Mouse (Mus musculus): ENCODE measurements around the gene Gldc. TPM values are rescaled to one million over a fixed set of nuclear protein-coding genes. Genes with fewer than 3 reads are reported as not detected.

The Gldc gene
- polyA plus RNA-seq, 1 experiment = not detected

DNA sequence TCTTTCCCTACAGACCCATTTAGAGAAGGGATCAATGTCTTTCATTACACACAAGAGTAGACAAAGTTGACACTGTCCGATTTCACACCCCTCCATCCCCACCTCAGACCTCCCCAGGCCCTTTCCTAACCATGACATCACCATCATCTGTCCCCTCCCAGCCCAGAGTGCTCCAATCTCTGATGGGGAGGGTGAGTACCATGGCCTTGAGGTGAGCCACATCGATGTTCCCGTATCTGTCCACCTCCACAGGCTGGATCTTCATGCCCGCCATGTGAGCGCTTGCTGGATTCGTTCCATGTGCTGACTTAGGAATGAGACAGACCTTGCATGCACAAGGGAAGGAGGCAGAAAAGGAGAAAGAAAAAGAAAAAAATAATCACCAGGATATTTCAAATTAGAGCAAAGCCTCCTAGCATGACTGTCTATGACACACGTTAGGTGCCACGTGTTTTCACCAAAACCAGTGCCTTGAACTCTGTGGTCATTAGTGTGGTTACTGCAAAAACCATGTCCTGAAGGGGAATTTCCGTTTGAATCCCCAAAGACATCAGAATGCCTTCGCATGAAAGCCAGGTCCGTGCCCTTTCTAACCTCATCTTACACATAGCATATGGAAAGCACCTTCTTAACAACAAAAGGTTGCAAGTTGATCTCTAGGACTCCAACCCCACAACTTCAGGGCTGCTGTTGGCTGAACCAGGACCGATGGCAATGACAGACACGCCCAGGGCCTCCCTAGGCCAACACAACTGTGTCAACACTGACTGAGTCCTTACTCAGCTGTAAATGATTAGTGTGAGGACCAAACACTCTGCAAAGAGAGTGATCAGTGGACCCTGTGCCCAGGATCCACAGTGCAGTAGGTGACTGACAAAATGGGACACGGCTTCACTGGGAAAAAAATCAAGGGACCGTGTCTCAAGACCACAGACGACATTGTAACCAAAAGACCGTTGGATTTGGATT is 56.6 kb downstream of the Gldc start:
- no peak for TF ChIP-seq CTCF (IDR thresholded peaks at IDR 0.05; ENCODE audit: extremely low read depth, insufficient read depth, insufficient read length, insufficient replicate concordance)
- TF ChIP-seq POLR2A (IDR thresholded peaks at IDR 0.05; ENCODE audit: low read depth, low read length) = no peak

GRCm38 (mm10) chr19:30117775-30118174 is 57.5 kb downstream of the Gldc start:
- DNase-seq (ENCODE audit: low read depth in 1 of 2, low spot score in 2 of 2) = no peak
- no peak for TF ChIP-seq CTCF (IDR thresholded peaks at IDR 0.05; ENCODE audit: extremely low read depth, insufficient read depth, insufficient read length, insufficient replicate concordance)
- WGBS = 79% methylated on average over 9 of the region's 9 CpGs
- Histone ChIP-seq H3K36me3 (ENCODE audit: control insufficient read depth, insufficient read depth, low read length) (no peaks in the 10 kb centered on the region), H3K4me1 (ENCODE audit: control insufficient read depth, insufficient read depth, insufficient read length) (no peaks in the 10 kb centered on the region), H3K27ac (ENCODE audit: insufficient read depth, low read length) (no peak overlapping the region), H3K27me3 (ENCODE audit: control insufficient read depth, insufficient read depth, low read length) (no peaks in the 10 kb centered on the region), H3K4me3 (ENCODE audit: extremely low read depth, insufficient read depth, insufficient read length) (no peak overlapping the region)

More for the DNA sequence above, 56.6 kb downstream of the Gldc start:
- DNase-seq (ENCODE audit: low read depth in 1 of 2, low spot score in 2 of 2) = no peak
- Histone ChIP-seq H3K4me1 (ENCODE audit: control insufficient read depth, insufficient read depth, insufficient read length) (no peaks in the 10 kb centered on the region), H3K36me3 (ENCODE audit: control insufficient read depth, insufficient read depth, low read length) (no peaks in the 10 kb centered on the region), H3K27me3 (ENCODE audit: control insufficient read depth, insufficient read depth, low read length) (no peaks in the 10 kb centered on the region), H3K4me3 (ENCODE audit: extremely low read depth, insufficient read depth, insufficient read length) (no peak overlapping the region), H3K27ac (ENCODE audit: insufficient read depth, low read length) (no peak overlapping the region)
- WGBS = 83% methylated on average over 17 of the region's 17 CpGs

GRCm38 (mm10) chr19:30117241-30117640 is 58.0 kb downstream of the Gldc start:
- TF ChIP-seq CTCF (IDR thresholded peaks at IDR 0.05; ENCODE audit: extremely low read depth, insufficient read depth, insufficient read length, insufficient replicate concordance) = no peak
- no peak for TF ChIP-seq POLR2A (IDR thresholded peaks at IDR 0.05; ENCODE audit: low read depth, low read length)
- no peak for DNase-seq (ENCODE audit: low read depth in 1 of 2, low spot score in 2 of 2)
- no peak overlapping the region for H3K27ac ChIP-seq (ENCODE audit: insufficient read depth, low read length)
- no peak overlapping the region for H3K4me3 ChIP-seq (ENCODE audit: extremely low read depth, insufficient read depth, insufficient read length)
- no peaks in the 10 kb centered on the region for H3K36me3 ChIP-seq (ENCODE audit: control insufficient read depth, insufficient read depth, low read length)
- 87% methylated on average over 4 of the region's 4 CpGs for WGBS
- H3K4me1 ChIP-seq (ENCODE audit: control insufficient read depth, insufficient read depth, insufficient read length) = no peaks in the 10 kb centered on the region
- no peaks in the 10 kb centered on the region for H3K27me3 ChIP-seq (ENCODE audit: control insufficient read depth, insufficient read depth, low read length)

GRCm38 (mm10) chr19:30115606-30116005 is 59.6 kb downstream of the Gldc start:
- 95% methylated on average over 5 of the region's 5 CpGs for WGBS
- TF ChIP-seq CTCF (IDR thresholded peaks at IDR 0.05; ENCODE audit: extremely low read depth, insufficient read depth, insufficient read length, insufficient replicate concordance) = no peak
- no peak for TF ChIP-seq POLR2A (IDR thresholded peaks at IDR 0.05; ENCODE audit: low read depth, low read length)

GRCm38 (mm10) chr19:30114919-30115441 is 60.2 kb downstream of the Gldc start:
- no peak for TF ChIP-seq POLR2A (IDR thresholded peaks at IDR 0.05; ENCODE audit: low read depth, low read length)
- TF ChIP-seq CTCF (IDR thresholded peaks at IDR 0.05; ENCODE audit: extremely low read depth, insufficient read depth, insufficient read length, insufficient replicate concordance) = no peak
- Histone ChIP-seq H3K27me3 (ENCODE audit: control insufficient read depth, insufficient read depth, low read length) (no peaks in the 10 kb centered on the region), H3K27ac (ENCODE audit: insufficient read depth, low read length) (no peak overlapping the region), H3K36me3 (ENCODE audit: control insufficient read depth, insufficient read depth, low read length) (no peaks in the 10 kb centered on the region), H3K4me1 (ENCODE audit: control insufficient read depth, insufficient read depth, insufficient read length) (no peaks in the 10 kb centered on the region), H3K4me3 (ENCODE audit: extremely low read depth, insufficient read depth, insufficient read length) (no peak overlapping the region)
- no peak for DNase-seq (ENCODE audit: low read depth in 1 of 2, low spot score in 2 of 2)
- WGBS = 77% methylated on average over 14 of the region's 14 CpGs

More at GRCm38 (mm10) chr19:30115606-30116005, 59.6 kb downstream of the Gldc start:
- Histone ChIP-seq H3K27ac (ENCODE audit: insufficient read depth, low read length) (no peak overlapping the region), H3K4me3 (ENCODE audit: extremely low read depth, insufficient read depth, insufficient read length) (no peak overlapping the region), H3K4me1 (ENCODE audit: control insufficient read depth, insufficient read depth, insufficient read length) (no peaks in the 10 kb centered on the region), H3K27me3 (ENCODE audit: control insufficient read depth, insufficient read depth, low read length) (no peaks in the 10 kb centered on the region), H3K36me3 (ENCODE audit: control insufficient read depth, insufficient read depth, low read length) (no peaks in the 10 kb centered on the region)
- no peak for DNase-seq (ENCODE audit: low read depth in 1 of 2, low spot score in 2 of 2)

GRCm38 (mm10) chr19:30112961-30113688 is 62.1 kb downstream of the Gldc start:
- H3K4me3 ChIP-seq (ENCODE audit: extremely low read depth, insufficient read depth, insufficient read length) = no peak overlapping the region
- WGBS = 83% methylated on average over 16 of the region's 16 CpGs
- no peak overlapping the region for H3K27ac ChIP-seq (ENCODE audit: insufficient read depth, low read length)
- no peaks in the 10 kb centered on the region for H3K4me1 ChIP-seq (ENCODE audit: control insufficient read depth, insufficient read depth, insufficient read length)
- no peak for TF ChIP-seq CTCF (IDR thresholded peaks at IDR 0.05; ENCODE audit: extremely low read depth, insufficient read depth, insufficient read length, insufficient replicate concordance)
- TF ChIP-seq POLR2A (IDR thresholded peaks at IDR 0.05; ENCODE audit: low read depth, low read length) = no peak
- no peaks in the 10 kb centered on the region for H3K27me3 ChIP-seq (ENCODE audit: control insufficient read depth, insufficient read depth, low read length)
- no peaks in the 10 kb centered on the region for H3K36me3 ChIP-seq (ENCODE audit: control insufficient read depth, insufficient read depth, low read length)
- no peak for DNase-seq (ENCODE audit: low read depth in 1 of 2, low spot score in 2 of 2)

All from spleen, adult 2 months (tissue).